Mouse (Mus musculus): ENCODE measurements around the gene Tlcd2. TPM values are rescaled to one million over a fixed set of nuclear protein-coding genes. Genes with fewer than 3 reads are reported as not detected.

Gene Tlcd2
- total and polyA plus RNA-seq, 3 experiments = 0.40 to 0.81 TPM; not detected in 1

DNA sequence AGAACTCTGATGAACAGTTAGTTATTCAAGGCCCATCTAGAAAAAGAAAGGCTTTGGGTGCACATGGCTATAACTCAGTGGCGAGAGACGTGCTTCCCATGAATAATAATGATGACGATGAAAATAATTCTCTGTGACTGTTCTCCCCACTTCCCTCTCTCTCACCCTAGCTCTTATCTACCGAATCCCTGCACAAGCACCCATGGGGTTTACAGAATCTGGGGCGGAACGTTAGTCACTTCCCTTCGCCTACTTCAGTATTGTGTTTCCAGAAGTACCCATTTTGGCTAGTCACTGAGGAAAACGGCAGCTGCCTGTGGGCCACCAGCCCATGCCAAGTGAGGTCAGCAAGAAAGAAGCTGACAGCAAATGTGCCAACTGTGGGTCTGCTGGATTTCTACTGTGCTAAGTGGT, 2.9 kb upstream of the Tlcd2 start:
- H3K4me3 ChIP-seq (replicated peaks in 1 of 3; ENCODE audit: low read depth in 2 of 3, low read length in 2 of 3, poor library complexity in 1 of 3) = no peak overlapping the region
- peaks cover 10% of the 10 kb centered on the region; the same call in 1 of the 2 replicates for H3K79me2 ChIP-seq (replicated peaks; ENCODE audit: control insufficient read depth, extremely low read depth, insufficient read depth, poor library complexity, severe bottlenecking)
- peaks cover 1 to 4% of the 10 kb centered on the region in 2 experiments for H3K36me3 ChIP-seq (replicated peaks in 1 of 2; ENCODE audit: control insufficient read depth in 1 of 2, insufficient read depth in 1 of 2, low read length in 1 of 2)
- H3K4me1 ChIP-seq (ENCODE audit: control insufficient read depth in 1 of 2, insufficient read depth in 2 of 2) = peaks cover 32 to 76% of the 10 kb centered on the region in 2 experiments
- TF ChIP-seq MAZ (IDR thresholded peaks at IDR 0.05; ENCODE audit: low read depth, low read length) = peak; percentile 5; the same call in 1 of the 2 replicates
- no peak for TF ChIP-seq CTCF (conservative IDR thresholded peaks at IDR 0.05 in 1 of 2, IDR thresholded peaks at IDR 0.05 in 1 of 2; ENCODE audit: low read depth in 2 of 2, low read length in 2 of 2)
- TF ChIP-seq NRF1 (IDR thresholded peaks at IDR 0.05; ENCODE audit: low read depth, low read length) = no peak
- TF ChIP-seq ELF1 (IDR thresholded peaks at IDR 0.05; ENCODE audit: low read depth, low read length) = no peak
- TF ChIP-seq ETS1 (conservative IDR thresholded peaks at IDR 0.05; ENCODE audit: low read depth, low read length) = peak; percentile 36
- TF ChIP-seq POLR2A (IDR thresholded peaks at IDR 0.05; ENCODE audit: low read depth, low read length) = 0 out of 2 replicates have a peak, but pooled peaks have one; percentile 0
- TF ChIP-seq JUND (conservative IDR thresholded peaks at IDR 0.05; ENCODE audit: low read depth, low read length) = no peak; the same call in 1 of the 2 replicates
- TF ChIP-seq CHD2 (IDR thresholded peaks at IDR 0.05; ENCODE audit: low read length) = no peak; the same call in 1 of the 2 replicates
- peak; percentile 69 for TF ChIP-seq ZMIZ1 (IDR thresholded peaks at IDR 0.05; ENCODE audit: low read depth, low read length)
- no peak for TF ChIP-seq ZC3H11A (IDR thresholded peaks at IDR 0.05; ENCODE audit: low read depth, low read length)
- TF ChIP-seq RAD21 (IDR thresholded peaks at IDR 0.05; ENCODE audit: low read depth, low read length) = no peak
- TF ChIP-seq E2F4 (IDR thresholded peaks at IDR 0.05; ENCODE audit: insufficient replicate concordance, low read depth, low read length) = no peak
- TF ChIP-seq CHD1 (IDR thresholded peaks at IDR 0.05; ENCODE audit: low read depth, low read length) = peak; percentile 95
- TF ChIP-seq UBTF (IDR thresholded peaks at IDR 0.05; ENCODE audit: low read depth, low read length) = no peak
- no peak for TF ChIP-seq ZNF384 (IDR thresholded peaks at IDR 0.05; ENCODE audit: low read depth, low read length)
- TF ChIP-seq NELFE (IDR thresholded peaks at IDR 0.05; ENCODE audit: low read depth, low read length) = peak; percentile 67
- TF ChIP-seq MEF2A (IDR thresholded peaks at IDR 0.05; ENCODE audit: borderline replicate concordance, low read depth, low read length) = peak; percentile 23; the same call in 1 of the 2 replicates
- no peak for TF ChIP-seq USF2 (conservative IDR thresholded peaks at IDR 0.05; ENCODE audit: low read depth, low read length)
- no peak for TF ChIP-seq IRF4 (IDR thresholded peaks at IDR 0.05; ENCODE audit: low read depth, low read length)
- TF ChIP-seq POLR2AphosphoS2 (IDR thresholded peaks at IDR 0.05; ENCODE audit: low read depth, low read length) = no peak; the same call in 1 of the 2 replicates
- peak; percentile 25; the same call in 1 of the 2 replicates for TF ChIP-seq HCFC1 (IDR thresholded peaks at IDR 0.05; ENCODE audit: low read depth, low read length)
- peak; percentile 49; the same call in 1 of the 2 replicates for TF ChIP-seq TBP (conservative IDR thresholded peaks at IDR 0.05; ENCODE audit: low read depth, low read length)
- TF ChIP-seq MAX (IDR thresholded peaks at IDR 0.05; ENCODE audit: low read length) = peak; percentile 70
- peak; percentile 3; the same call in 1 of the 2 replicates for TF ChIP-seq JUN (IDR thresholded peaks at IDR 0.05; ENCODE audit: insufficient read depth, low read depth, low read length)
- TF ChIP-seq BHLHE40 (IDR thresholded peaks at IDR 0.05; ENCODE audit: low read depth, low read length) = peak; percentile 29; the same call in 1 of the 2 replicates
- TF ChIP-seq MYC (IDR thresholded peaks at IDR 0.05; ENCODE audit: low read depth, low read length) = peak; percentile 86
- peak; percentile 4; the same call in 1 of the 2 replicates for TF ChIP-seq SMC3 (IDR thresholded peaks at IDR 0.05; ENCODE audit: low read depth, low read length)
- no peak; the same call in 1 of the 2 replicates for TF ChIP-seq KAT2A (IDR thresholded peaks at IDR 0.05; ENCODE audit: insufficient replicate concordance, low read length)
- TF ChIP-seq TCF12 (IDR thresholded peaks at IDR 0.05; ENCODE audit: low read depth, low read length) = no peak; the same call in 1 of the 2 replicates
- no peak for TF ChIP-seq USF1 (IDR thresholded peaks at IDR 0.05; ENCODE audit: low read depth, low read length)
- 0 out of 2 replicates have a peak, but pooled peaks have one; percentile 70 for TF ChIP-seq RCOR1 (conservative IDR thresholded peaks at IDR 0.05; ENCODE audit: low read depth, low read length)
- TF ChIP-seq ZKSCAN1 (IDR thresholded peaks at IDR 0.05; ENCODE audit: borderline replicate concordance, low read depth, low read length) = no peak
- TF ChIP-seq MXI1 (IDR thresholded peaks at IDR 0.05; ENCODE audit: low read depth, low read length) = peak; percentile 81
- no peak for TF ChIP-seq PAX5 (IDR thresholded peaks at IDR 0.05; ENCODE audit: low read length)
- TF ChIP-seq GABPA (IDR thresholded peaks at IDR 0.05; ENCODE audit: insufficient replicate concordance, low read depth, low read length) = no peak
- TF ChIP-seq EP300 (IDR thresholded peaks at IDR 0.05; ENCODE audit: low read length) = no peak; the same call in none of the 2 replicates
- peak; percentile 77; the same call in 1 of the 2 replicates for TF ChIP-seq MAFK (IDR thresholded peaks at IDR 0.05; ENCODE audit: insufficient replicate concordance, low read length)
- no peak; the same call in 1 of the 2 replicates for TF ChIP-seq SIN3A (IDR thresholded peaks at IDR 0.05; ENCODE audit: low read length)
- in situ Hi-C loops (cut with MboI; ENCODE audit: low pct_ligation_motif_present, low pct_unique_long_range_greater_than_20kb, low sequenced_read_pairs) = loop anchor here (5.0 kb wide), 1 partner anchor 46 kb away; no protein-coding TSS in a partner anchor
- peak overlapping the region; percentile 97 for H3K4me2 ChIP-seq (ENCODE audit: insufficient read depth, low read depth, poor library complexity, severe bottlenecking)
- no peaks in the 10 kb centered on the region for H3K9me3 ChIP-seq (replicated peaks; ENCODE audit: low read length)
- H3K9ac ChIP-seq (ENCODE audit: insufficient read depth, low read depth) = peak overlapping the region; percentile 71
- dilution Hi-C loops (cut with MboI; ENCODE audit: extremely low pct_ligation_motif_present, extremely low pct_unique_long_range_greater_than_20kb, low sequenced_read_pairs) = no loop called here
- H3K27me3 ChIP-seq (replicated peaks) = no peaks in the 10 kb centered on the region
- peak; percentile 80 for DNase-seq (ENCODE audit: extremely low read depth)
- peak overlapping the region; percentile 98 for H3K27ac ChIP-seq (ENCODE audit: insufficient read depth, low read depth)
